In the genomic region with DNA sequence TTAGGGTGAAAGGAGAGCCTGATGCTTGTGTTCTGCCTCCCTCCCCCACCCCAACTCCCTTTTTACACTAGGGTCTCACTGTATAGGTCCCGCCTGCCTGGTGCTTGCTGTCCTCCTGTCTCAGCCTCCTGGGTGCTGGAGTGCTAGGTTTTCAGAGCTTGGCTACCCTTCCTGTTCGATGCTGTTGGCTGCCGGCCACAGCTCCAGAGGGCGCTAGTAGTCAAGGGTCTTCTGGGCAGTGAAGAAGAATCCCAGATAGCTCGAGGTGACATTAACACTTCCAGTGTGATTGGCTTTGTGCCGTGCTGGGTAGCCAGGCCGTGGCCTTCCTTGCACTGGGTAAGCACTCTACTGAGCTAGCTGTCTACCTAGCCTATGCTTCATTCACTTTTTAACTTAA, we compare ENCODE assay signal across 17 mouse cellular contexts. TPM values are rescaled to one million over a fixed set of nuclear protein-coding genes. Genes with fewer than 3 reads are reported as not detected.
DNase-seq lines count a peak whose midpoint lies in the region; ATAC-seq and TF ChIP-seq lines count a peak whose summit lies in the region.
"Had no signal": no experiment of that assay in that cellular context is flagged by ENCODE, and none has a peak within 500 bp of the region (broad histone marks: within the 10 kb centered on the region; RNA-seq: fewer than 3 reads in every experiment).

No protein-coding gene starts in this region.

- 83% methylated on average over 7 of the region's 7 CpGs for WGBS in heart, embryonic 12.5 days
- WGBS in thymus, adult 2 months: 90% methylated on average over 7 of the region's 7 CpGs

- H3K9me3 ChIP-seq in heart, embryonic 12.5 days (replicated peaks): no peaks in the 10 kb centered on the region
- H3K9me3 ChIP-seq: embryonic facial prominence, embryonic 15.5 days; forebrain, embryonic 10.5 days; heart, embryonic 13.5 days; midbrain, embryonic 10.5 days had no signal

- DNase-seq in heart, postnatal 10 days: peak; percentile 19 to 20
- DNase-seq in left cerebral cortex, postnatal 4 days: peak; percentile 14
- DNase-seq in left cerebral cortex, adult 2 months (ENCODE audit: extremely low spot score in 1 of 2, low spot score in 2 of 2): no peak
- peak; percentile 23 for DNase-seq in thymus, postnatal 4 days
- no peak for DNase-seq in thymus, adult 2 months
- DNase-seq in urinary bladder, postnatal 10 days (ENCODE audit: low spot score): no peak
- DNase-seq: adrenal gland, postnatal 25 days; cerebellum, adult 8-10 months; embryo, embryonic 11 days; liver; spleen, adult 18-20 months had no signal

- TF ChIP-seq CTCF in left cerebral cortex, adult 2 months (IDR thresholded peaks at IDR 0.05): no peak
- no peak for TF ChIP-seq CTCF in thymus, adult 2 months (IDR thresholded peaks at IDR 0.05; ENCODE audit: borderline replicate concordance, control insufficient read depth, extremely low read depth, insufficient read depth, low read length, poor library complexity)

- H3K4me2 ChIP-seq in heart, embryonic 12.5 days: no peak overlapping the region
- H3K4me2 ChIP-seq: embryonic facial prominence, embryonic 15.5 days; heart, embryonic 13.5 days had no signal

- no peak for TF ChIP-seq POLR2A in thymus, adult 2 months (IDR thresholded peaks at IDR 0.05; ENCODE audit: control insufficient read depth, extremely low read depth, insufficient read depth, low read length, poor library complexity)

- H3K27me3 ChIP-seq in heart, embryonic 12.5 days (replicated peaks): no peaks in the 10 kb centered on the region
- H3K27me3 ChIP-seq in thymus, adult 2 months (ENCODE audit: control insufficient read depth, insufficient read depth, low read length): no peaks in the 10 kb centered on the region
- H3K27me3 ChIP-seq: embryonic facial prominence, embryonic 15.5 days; heart, embryonic 13.5 days had no signal

- no peak for ATAC-seq in heart, embryonic 12.5 days (ENCODE audit: insufficient number of reproducible peaks, low FRiP score)
- ATAC-seq: CD4-positive, CD25-positive, alpha-beta regulatory T cell, adult 4 months had no signal

- no peak overlapping the region for H3K9ac ChIP-seq in heart, embryonic 12.5 days
- H3K9ac ChIP-seq: embryonic facial prominence, embryonic 15.5 days; heart, embryonic 13.5 days had no signal

- H3K36me3 ChIP-seq in heart, embryonic 12.5 days: peaks cover 38% of the 10 kb centered on the region
- peaks cover 13% of the 10 kb centered on the region; the same call in 1 of the 2 replicates for H3K36me3 ChIP-seq in thymus, adult 2 months (ENCODE audit: control insufficient read depth, insufficient read depth, low read length)

- no peaks in the 10 kb centered on the region for H3K4me1 ChIP-seq in heart, embryonic 12.5 days (replicated peaks)
- no peaks in the 10 kb centered on the region for H3K4me1 ChIP-seq in thymus, adult 2 months (replicated peaks; ENCODE audit: control insufficient read depth, insufficient read depth, low read length)
- H3K4me1 ChIP-seq: embryonic facial prominence, embryonic 15.5 days; forebrain, embryonic 10.5 days; heart, embryonic 13.5 days; midbrain, embryonic 10.5 days had no signal

- no peak overlapping the region for H3K4me3 ChIP-seq in heart, embryonic 12.5 days
- H3K4me3 ChIP-seq in left cerebral cortex, adult 2 months: no peak overlapping the region
- no peak overlapping the region for H3K4me3 ChIP-seq in thymus, adult 2 months (ENCODE audit: control insufficient read depth, insufficient read depth, low read length)
- H3K4me3 ChIP-seq: embryonic facial prominence, embryonic 15.5 days; forebrain, embryonic 10.5 days; heart, embryonic 13.5 days; midbrain, embryonic 10.5 days had no signal

- H3K27ac ChIP-seq in heart, embryonic 12.5 days (ENCODE audit: poor library complexity, severe bottlenecking): no peak overlapping the region
- no peak overlapping the region for H3K27ac ChIP-seq in left cerebral cortex, adult 2 months
- H3K27ac ChIP-seq in thymus, adult 2 months (ENCODE audit: control insufficient read depth, insufficient read depth, low read length): no peak overlapping the region
- H3K27ac ChIP-seq: embryonic facial prominence, embryonic 15.5 days; forebrain, embryonic 10.5 days; heart, embryonic 13.5 days; midbrain, embryonic 10.5 days had no signal

- intact Hi-C loops in heart, postnatal 10 days (cut with DNase I): no loop called here
- intact Hi-C loops in left cerebral cortex, postnatal 4 days (cut with DNase I): no loop called here
- intact Hi-C loops in left cerebral cortex, adult 2 months (cut with DNase I): no loop called here

RNA-seq across cellular contexts. Expression of a gene that starts 22.4 kb away (rescaled TPM):
- total RNA-seq in heart, postnatal 10 days (2021): 10 to 100 TPM; 27.6 to 29.5 TPM
- 52.1 TPM in 2 replicates for polyA plus RNA-seq in heart, embryonic 12.5 days (2016; fragmentation: Nextera tagmentation; extraction: Ambion mirVana)
- 10 to 100 TPM; 39.1 to 43.5 TPM for total RNA-seq in left cerebral cortex, postnatal 4 days (2021)
- 10 to 100 TPM; 38.7 to 41.7 TPM for total RNA-seq in left cerebral cortex, adult 2 months (2021)
- polyA plus RNA-seq in thymus, adult 2 months (2012; rRNA removed): 14.5 and 16.5 TPM in 2 replicates

RNA-seq across cellular contexts. Expression of a gene that starts 22.5 kb away (rescaled TPM):
- 10 to 100 TPM; 69.9 to 75.5 TPM for total RNA-seq in heart, postnatal 10 days (2021)
- polyA plus RNA-seq in heart, embryonic 12.5 days (2016; fragmentation: Nextera tagmentation; extraction: Ambion mirVana): 124 and 135 TPM in 2 replicates
- total RNA-seq in left cerebral cortex, postnatal 4 days (2021): 10 to 100 TPM; 81.9 to 85.9 TPM
- total RNA-seq in left cerebral cortex, adult 2 months (2021): 10 to 100 TPM; 81.6 to 89.6 TPM
- polyA plus RNA-seq in thymus, adult 2 months (2012; rRNA removed): 25.5 TPM in 2 replicates

Comparison
In these comparisons a context has a peak if more than half of its experiments do, and no peak if none do; other contexts are left out.
1. DNase-seq: peak in heart, postnatal 10 days (2 of 2), left cerebral cortex, postnatal 4 days (single experiment) and thymus, postnatal 4 days (single experiment); none in left cerebral cortex, adult 2 months (0 of 2), thymus, adult 2 months (single experiment) and urinary bladder, postnatal 10 days (single experiment).